Mouse (Mus musculus): ENCODE data around the gene Prdx1.
A peak's percentile ranks its signal among the peaks of the same experiment; 100 is the strongest.
"Not testable (repeated sequence)": the region's sequence is repeated elsewhere in the genome, so short reads cannot be mapped to it uniquely, and the experiment has no call there.

The Prdx1 gene

DNA sequence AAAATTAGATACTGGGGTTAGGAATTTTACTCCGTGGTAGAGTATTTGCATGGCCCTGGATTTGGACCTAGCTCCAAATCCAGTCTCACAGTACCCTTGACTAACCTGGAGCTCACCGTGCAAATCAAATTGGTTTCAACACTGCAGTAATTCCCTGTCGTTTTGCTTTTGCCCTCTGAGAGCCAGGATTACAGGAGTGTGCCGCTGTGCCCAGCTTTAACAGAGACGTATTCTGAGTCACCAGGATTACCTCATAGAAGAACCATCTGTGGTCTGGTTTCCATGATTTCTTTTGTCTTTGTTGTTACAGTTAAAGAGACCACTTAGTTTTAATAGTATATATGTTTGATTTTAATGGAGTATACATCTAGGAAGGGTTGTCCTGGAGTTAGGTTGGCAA is 6.2 kb upstream of the Prdx1 start:
- no peak for DNase-seq

DNA sequence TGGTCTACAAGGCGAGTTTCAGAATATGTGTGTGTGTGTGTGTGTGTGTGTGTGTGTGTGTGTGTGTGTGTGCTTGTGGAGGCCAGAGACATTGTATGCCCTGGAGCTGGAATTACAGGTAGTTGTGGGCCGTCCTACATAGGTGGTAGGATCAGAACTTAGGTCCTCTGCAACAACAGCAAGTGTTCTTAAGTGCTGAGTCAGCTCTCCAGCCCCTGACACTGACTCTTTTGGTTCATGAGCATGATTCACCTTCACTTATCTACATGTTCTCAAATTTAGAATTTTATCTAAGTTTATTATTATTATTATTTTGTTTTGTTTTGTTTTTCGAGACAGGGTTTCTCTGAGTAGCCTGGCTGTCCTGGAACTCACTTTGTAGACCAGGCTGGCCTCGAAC is 4.8 kb upstream of the Prdx1 start:
- DNase-seq: not testable (repeated sequence)

DNA sequence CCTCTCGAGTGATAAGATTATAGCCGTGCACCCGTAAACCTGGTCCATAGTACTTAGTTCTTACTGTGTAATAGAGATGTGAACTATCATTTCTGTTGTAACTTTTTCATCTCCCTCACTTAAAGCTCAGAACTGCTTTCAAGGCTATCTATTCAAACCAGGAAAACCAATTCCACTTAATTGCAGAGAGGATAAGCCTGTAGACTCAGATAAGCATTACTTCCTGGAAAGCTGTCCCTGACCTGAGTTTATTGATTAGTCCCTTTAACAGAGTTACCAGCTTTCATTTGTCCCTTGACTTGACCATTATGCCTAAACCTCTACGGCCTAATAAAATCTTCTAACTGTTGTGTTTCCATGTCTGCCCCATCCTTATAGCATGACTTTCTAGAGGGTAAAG is 1.4 kb upstream of the Prdx1 start:
- no peak for DNase-seq

DNA sequence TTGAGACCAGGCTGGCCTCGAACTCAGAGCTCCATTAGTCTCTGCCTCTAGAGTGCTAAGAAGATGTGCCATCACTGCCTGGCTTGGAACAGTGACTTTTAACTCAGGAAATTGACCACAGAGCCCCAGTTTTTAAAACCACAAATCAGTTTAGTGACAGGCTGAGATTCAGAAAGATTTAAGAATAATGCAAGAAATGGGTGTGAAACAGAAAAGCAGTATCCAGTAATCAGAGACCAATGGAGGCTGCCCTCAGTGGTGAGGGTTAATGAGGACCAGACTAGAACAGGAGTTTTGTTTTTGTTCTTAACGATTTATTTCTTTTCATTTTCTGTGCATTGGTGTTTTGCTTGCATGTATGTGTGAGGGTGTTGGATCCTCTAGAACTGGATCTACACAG is 679 bp upstream of the Prdx1 start:
- DNase-seq: no peak

DNA sequence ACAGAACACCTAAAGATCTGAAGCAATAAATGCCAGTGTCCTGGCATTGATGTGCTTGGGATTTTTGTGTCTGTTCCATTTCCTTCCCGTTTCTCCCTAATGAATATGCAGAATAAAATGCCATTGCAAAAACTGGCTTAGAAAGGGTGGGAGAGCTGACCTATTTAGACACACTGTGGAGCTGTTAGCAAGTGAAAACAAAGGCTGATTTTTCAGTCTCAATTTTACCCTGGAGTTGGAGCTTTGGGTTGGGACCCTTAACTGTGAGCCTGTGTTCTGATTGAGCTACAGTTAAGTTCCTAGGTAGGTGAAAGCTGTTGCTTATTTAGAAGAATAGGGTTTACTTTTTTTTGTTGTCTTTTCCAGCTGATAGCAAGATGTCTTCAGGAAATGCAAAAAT is 1.7 kb downstream of the Prdx1 start:
- no peak for DNase-seq

DNA sequence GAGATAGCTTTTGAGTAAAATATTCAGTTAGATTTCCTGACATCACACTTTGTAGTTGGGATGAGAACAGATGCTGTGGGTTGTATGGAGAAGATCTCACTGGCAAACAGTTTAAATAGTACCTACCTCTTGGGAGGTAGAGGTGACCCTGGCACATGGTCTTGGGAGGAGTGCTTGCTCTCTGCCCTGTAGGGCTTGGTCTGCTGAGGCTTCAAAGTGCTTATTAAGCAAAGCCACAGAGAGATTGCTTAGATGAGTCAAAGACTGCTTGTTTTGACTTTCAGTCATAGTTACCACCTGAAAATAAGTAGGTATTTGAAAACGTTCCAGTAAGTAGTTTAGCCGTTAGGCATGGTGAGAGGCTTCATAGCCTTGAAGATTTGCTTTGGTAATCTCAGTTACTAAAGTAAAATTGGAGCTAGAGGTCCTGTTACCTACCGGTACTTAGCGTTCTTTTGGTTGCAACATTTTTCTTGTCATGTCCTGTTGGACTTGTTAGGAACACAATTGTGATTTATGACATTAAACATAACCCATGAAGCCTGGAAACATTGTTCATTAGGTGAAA is 4.0 kb downstream of the Prdx1 start:
- peak; percentile 64 to 72 for DNase-seq

DNA sequence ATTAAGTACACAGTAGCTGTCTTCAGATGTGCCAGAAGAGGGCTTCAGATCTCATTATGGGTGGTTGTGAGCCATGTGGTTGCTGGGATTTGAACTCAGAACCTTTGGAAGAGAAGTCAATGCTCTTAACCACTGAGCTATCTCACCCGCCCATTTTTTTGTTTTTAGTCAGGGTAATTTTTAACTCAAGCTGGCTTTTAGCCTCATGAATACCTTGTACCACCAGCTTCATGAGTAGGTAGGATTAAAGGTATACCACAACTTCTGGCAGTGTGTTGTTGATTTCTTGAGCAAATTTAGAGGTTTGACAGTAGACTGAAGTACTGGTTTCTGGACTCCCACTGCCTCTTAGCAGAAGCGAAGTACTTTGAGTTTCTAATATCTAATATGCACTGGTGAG is 6.8 kb downstream of the Prdx1 start:
- DNase-seq: no peak

DNA sequence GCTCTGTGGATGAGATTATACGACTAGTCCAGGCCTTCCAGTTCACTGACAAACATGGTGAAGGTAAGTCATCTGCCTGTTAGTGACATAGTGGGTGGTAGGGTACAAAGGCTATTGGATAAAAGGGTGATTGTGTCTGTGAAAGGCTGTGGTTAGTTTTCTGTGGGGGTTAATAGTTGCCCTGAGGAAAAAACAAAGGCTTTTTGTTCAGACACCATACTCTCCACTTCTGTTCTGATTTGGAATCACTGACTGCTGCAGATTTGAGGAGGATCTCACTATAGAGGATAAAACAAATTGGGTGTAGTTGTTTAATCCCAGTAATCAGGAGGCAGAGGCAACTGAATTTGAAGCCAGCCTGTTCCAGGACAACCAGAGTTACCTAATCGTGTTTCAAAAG is 8.4 kb downstream of the Prdx1 start:
- no peak for DNase-seq

DNA sequence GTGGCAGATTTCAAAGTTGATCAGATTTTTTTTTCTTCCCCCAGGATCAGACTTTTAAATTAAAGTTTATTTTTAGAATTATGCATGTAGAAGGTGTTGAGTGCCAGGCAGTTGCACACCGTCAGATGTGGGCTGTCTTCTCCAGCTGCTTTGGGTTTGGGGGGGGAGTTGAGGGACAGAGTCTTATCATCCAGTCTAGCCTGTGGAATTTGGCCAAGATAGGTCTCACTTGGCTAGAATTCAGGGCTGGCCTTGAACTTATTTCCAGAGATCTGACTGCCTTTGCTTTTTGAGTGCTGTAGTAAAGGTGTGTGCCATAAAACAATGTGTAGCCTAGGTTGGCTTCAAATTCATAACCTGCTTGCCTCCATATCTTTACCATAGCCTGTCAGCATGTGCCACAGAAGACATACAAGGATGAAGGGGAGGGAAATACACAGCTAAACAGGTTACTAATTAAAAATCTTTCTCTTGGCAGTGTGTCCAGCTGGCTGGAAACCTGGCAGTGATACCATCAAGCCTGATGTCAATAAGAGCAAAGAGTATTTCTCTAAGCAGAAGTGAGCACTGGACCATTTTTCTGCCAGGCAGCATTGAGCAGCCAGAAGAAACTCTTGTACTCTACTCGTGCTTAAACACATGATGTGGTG is 13.5 kb downstream of the Prdx1 start:
- peak; percentile 78 to 85 for DNase-seq

DNA sequence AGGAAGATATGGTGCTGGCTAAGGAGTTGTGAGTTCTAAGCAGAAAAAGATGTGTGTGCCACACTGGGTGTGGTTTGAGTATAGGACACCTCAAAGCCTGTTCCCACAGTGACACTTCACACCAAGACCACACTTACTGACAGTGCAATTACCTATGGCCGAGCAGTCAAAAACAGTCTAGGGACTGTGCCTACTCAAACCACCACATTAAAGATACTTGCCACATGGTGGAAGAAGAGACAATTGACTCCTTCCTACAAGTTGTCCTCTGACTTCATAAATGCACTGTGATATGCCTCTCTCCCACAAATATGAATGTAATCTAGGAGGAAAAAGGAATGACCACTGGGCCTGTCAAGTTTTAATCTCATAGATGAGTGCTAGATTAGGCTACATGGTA is 15.6 kb downstream of the Prdx1 start:
- no peak for DNase-seq

DNA sequence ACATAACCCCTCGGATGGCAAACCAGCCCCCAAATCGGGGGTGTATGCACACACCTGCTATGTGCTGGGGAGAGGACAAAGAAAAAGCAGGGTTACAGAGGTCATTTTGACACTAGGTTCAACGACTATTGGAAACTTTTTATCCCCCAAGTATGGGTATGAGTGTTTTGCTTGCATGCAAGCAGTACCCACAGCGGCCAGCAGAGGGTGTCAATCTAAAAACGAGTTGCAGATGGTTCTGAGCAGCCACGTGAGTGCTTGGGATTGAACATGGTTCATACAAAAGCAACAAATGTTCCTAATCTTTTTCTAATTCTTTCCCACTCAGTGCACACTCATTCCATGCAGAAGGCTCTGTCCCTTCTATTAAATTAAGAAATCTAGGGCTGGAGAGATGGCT is 18.5 kb downstream of the Prdx1 start:
- peak; percentile 62 to 82 for DNase-seq

DNA sequence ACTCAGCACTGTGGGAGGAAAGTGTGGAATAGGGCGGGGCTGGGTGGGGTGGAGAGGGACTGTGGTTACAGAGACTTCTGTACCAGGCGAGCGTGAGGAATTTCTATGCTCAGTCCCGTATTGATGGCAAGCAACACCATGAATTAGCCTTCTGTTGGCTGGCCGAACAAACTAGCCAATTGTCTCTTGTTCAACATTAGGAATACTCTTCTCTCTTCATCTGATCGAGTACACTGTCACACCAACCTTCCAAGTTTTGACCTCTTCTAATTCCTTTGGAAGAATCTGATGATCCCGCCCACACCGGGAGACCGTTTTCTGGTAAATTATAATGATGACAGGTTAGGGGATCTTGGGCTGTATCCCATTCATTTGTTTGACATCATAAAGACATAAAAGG is 22.3 kb downstream of the Prdx1 start:
- DNase-seq: no peak

DNA sequence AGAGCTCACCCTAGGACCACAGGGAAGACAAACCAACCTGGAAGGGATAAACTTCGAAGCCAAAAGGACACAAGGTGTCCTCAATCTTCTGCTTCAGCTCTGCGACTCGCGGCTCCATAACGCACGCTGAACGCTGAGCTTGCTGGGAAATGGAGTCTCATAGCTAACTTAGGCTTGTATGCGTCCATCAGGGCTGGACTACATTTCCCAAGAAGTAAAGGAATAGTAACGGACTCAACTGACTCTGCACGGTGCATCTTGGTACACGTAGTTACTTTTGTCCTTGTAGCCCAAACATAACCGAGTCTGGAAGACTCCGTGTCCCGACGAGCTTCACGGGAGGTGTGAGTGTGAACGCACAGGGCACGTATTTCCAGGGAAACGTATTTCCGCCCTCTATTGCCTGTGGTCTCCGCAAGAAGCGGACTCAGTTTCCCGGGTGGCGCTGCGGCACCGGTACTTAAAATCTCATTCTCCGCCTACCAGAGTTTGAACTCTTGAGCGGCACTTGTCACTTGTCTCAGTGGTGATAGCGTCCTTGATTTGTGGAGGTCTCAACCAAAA is 22.9 kb downstream of the Prdx1 start, which contains the start of the genes Mmachc and Ccdc163:
TSS of gene Mmachc (minus strand) at position 206 of the 564 bp plus-strand sequence.
TSS of gene Ccdc163 (plus strand) at position 309 of the 564 bp plus-strand sequence.
- DNase-seq: peak; percentile 95 to 98

DNA sequence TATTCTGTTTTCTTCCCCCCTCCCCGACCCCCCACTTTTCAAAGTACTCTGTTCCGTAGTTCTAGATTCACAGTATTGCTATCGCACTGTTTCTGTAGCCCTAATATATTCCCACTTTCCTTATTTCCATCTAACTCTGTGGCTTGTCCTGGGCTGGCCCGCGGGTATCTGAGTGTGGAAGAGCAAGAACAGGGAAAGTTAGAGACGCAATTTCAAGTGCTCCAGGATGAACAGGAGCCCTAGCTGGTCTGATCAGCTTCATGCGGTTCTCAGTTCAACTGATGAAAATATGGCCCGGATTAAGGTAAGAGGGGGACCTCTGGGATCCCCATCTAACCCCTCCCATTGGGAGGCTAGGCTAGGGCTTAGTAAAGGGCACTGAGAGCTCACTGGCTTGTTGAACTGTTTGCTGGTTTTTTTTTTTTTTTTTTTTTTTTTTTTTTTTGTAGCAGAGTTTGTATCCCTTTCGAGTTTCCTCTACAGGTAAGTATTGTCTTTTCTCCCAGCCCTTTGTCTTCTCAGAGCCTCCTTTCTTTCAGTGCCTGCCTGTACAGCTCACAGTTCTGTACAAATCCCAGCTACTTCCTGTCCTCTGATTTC is 23.5 kb downstream of the Prdx1 start:
- no peak for DNase-seq

DNA sequence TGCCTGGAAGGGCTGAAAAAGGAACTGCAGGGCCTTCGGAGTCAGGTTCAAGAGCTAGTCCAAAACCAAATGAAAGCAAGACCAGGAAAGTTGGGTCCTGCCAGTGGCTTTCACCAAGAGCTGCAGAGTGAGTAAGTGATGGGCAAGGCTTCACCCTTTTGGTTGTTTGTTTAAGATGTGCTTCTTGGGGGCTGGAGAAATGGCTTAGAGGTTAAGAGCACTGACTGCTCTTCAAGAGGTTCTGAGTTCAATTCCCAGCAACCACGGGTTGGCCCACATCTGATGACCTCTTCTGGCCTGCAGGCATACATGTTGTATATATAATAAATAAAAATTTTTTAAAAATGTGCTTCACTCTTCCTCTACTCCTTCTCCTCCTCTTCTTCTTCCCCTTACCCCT is 24.8 kb downstream of the Prdx1 start:
- DNase-seq: no peak

DNA sequence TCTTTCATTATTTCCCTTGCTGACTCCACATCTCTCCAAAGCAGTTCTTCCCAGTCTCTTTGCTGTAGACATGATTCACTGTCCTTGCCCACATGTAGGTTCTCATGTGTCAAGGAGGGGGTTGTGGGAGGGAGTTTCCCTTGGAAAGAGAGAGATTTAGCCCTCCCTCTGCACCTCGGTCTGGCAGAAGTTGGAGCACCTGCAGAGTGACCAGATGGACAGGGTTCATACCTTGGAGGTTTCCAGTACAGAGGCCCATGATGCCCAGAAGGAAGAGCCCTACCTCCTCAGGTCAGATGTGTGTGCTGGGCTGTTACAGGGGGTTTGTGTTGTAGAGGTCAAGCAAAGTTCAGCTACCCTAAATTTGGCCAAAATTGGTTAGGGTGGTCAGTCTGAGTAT is 27.2 kb downstream of the Prdx1 start:
- DNase-seq: no peak

DNA sequence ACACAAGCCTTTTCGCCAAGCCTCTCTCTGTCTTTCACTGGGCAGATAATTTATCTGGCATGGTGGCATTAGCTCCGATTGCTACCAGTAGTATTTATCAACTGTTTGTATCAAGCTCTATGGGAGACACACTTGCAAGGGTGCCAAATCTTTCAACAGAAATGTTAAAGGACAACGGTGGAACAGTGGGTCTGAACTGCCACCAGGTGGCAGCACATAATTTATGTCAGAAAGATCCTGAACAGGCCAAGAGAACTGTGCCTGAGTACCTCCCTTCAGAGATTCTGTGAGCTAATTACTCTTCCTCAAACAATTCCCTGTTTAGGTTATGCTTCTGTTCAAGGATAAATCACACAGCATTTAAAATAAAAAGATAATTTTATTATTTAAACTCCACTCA is 34.1 kb downstream of the Prdx1 start:
- DNase-seq: peak; percentile 69

DNA sequence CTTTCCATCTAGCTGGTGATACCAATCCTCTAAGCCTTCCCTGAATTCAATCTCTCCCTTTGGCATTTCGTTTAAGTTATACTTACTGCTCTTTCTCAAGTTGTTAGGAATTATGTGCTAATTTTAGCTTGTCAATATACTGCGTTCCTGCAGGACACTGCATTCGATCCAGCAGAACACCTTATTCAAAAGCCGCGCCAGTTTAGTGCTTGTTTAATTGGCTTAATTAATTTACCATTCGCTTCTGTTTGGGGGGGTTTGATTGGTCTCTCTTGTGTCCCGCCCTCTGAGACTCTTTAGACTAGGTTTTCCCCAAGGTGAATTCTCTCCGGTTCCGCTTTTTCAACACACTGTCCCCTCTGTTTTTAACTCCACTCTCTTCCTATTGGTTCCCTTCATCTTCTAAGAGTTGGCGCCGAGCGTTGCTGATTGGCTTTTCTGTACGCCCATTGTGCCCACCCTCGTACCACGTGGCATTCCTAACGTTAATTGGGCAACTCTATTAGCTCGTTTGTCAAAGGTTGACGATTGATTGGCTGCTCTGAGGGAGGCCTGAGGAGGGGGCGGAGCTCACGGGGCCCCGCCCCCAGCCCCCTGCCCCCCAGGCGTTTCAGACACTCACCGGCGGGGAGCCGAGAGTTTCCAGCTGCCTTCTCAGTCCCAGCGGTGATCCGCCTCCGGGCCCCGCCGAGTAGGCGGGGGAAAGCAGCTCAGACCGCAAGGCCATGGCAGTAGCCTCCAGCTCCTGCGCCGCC is 35.2 kb downstream of the Prdx1 start, which contains the start of gene Tesk2:
TSS of gene Tesk2 (plus strand) at position 606 of the 755 bp plus-strand sequence.
- DNase-seq: peak; percentile 97 to 98

DNA sequence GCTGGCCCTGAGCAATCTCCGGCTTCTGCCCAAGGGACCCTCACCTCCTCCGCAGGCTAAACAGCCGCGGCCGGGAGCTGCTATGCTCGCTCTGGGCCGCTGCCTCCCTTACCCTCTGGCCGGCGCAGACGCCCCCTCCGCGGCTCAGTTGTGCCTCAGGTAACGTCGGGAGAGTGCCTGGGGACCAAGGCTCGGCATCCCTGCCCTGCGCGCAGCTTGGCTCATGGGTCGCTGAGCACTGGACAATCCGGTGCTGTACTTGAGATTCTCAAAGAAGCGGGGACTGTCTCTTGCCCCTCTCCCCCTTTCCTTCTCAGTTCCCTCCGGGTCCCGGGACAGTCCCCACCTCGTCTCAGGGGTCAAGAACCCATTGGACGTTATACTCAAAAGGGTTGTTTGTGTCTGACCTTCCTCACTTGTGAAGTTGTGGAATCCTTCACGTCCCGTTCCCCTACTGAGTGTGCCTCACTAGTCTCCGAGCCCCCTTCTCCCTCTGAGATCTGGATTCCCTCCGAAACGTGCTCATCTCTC is 35.8 kb downstream of the Prdx1 start:
- no peak for DNase-seq

DNA sequence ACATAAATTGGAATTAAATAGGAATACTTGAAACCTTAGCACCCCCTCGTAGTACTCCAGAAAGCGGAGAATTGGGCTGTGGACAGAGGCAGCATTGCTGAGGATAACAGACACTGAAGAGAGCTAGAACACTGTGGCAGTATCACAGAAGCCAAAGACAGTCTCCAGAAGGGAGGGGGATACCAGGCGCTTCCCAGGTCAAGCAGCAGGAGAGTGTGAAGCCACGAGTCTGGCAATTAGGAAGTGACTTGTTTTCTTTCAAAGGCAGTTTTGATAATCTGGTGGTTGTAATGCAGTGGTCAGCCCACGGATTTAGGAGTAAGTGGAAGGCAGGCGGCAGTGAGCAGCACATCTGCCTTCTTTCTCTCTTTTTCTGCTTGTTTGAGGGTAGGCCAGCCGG is 36.9 kb downstream of the Prdx1 start:
- no peak for DNase-seq

DNA sequence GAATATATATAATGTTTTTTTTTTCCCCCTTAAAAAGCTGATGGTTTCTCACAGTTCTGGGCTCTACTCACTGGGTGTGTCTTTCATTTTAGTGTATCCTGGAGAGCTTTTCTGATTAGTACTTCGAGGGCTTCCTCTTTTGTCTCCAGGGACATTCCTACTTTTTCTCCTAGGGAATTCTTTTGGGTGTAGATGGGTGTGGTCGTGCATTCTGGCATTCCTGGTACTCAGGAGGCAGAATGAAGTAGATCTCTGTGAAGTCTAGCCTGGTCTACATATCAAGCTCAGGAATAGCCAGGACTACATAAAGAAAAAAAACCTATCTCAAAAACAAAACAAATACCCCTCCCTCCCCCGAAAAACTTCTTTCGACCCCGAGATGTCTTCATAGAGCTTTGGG is 40.1 kb downstream of the Prdx1 start:
- DNase-seq: no peak

DNA sequence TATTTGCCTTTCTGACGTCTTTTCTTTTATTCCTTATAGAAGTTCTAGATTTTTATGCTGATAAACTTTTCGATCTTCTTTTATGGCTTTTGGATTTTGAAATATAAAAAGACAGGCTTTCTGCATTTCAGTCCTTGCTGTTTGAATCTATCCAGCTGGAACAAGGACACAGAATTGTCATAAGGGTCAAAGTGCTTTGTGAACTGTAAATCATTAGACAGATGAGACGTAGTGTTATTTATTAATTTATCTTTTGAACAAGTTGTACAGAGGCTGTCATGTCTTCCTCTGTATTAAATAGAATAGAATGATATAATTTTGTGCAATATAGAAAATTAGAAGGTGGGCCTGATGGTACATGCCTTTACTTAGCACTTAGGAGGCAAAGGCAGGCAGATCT is 42.1 kb downstream of the Prdx1 start:
- DNase-seq: peak in 1 of 2 experiments; percentile 64

DNA sequence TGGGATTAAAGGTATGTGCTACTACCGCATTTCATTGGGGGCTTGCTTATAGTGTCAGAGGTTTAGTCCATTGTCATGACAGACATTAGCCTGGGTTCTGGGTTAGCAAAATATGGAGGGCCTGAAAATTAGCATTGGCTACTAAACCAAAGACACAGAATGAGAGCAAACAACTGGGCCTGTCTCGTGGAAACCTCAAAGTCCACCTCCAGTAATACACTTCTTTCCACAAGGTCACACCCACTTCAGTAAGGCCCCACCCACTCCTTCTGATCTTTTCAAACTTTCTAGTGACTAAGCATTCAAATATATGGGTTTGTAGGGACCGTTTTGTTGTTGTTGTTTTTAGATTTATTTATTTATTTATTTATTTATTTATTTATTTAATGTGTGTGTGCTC is 44.2 kb downstream of the Prdx1 start:
- no peak for DNase-seq
